Mouse (Mus musculus) limb, embryonic 11.5 days (tissue): Measurements from ENCODE around the gene Lce1m. TPM values are rescaled to one million over a fixed set of nuclear protein-coding genes. Genes with fewer than 3 reads are reported as not detected.

Experiments
- polyA plus RNA-seq: library from polyadenylated mRNA; unstranded; fragments of >200 nt; fragmentation: Nextera tagmentation; extraction: Ambion mirVana; gene quantifications from 2 replicates; pipeline ENCODE4 v1.2.1, GENCODE M21; 2014

The Lce1m gene
- polyA plus RNA-seq, 1 experiment from 2014 or later: not detected

Other genes with a start within 250 kb of the Lce1m start
- gene Lce1i, start 240.2 kb downstream of the Lce1m start, polyA plus RNA-seq: not detected in 2 replicates
- gene Lce1j, start 228.5 kb downstream of the Lce1m start, polyA plus RNA-seq: not detected in 2 replicates
- gene Lce1k, start 211.2 kb downstream of the Lce1m start, polyA plus RNA-seq: not detected in 2 replicates
- not detected in 2 replicates for gene Kprp, start 191.8 kb downstream of the Lce1m start, polyA plus RNA-seq
- gene Lce1l, start 167.8 kb downstream of the Lce1m start, polyA plus RNA-seq: not detected in 2 replicates
- gene 2310050C09Rik, start 148.8 kb downstream of the Lce1m start, polyA plus RNA-seq: not detected in 2 replicates
- gene Lce3a, start 92.8 kb downstream of the Lce1m start, polyA plus RNA-seq: not detected in 2 replicates
- gene Lce3b, start 86.1 kb downstream of the Lce1m start, polyA plus RNA-seq: not detected in 2 replicates
- not detected in 2 replicates for gene Lce3c, start 74.6 kb downstream of the Lce1m start, polyA plus RNA-seq
- not detected in 2 replicates for gene Lce3d, start 61.7 kb downstream of the Lce1m start, polyA plus RNA-seq
- gene Lce3e, start 52.0 kb downstream of the Lce1m start, polyA plus RNA-seq: not detected in 2 replicates
- gene Lce3f, start 26.8 kb downstream of the Lce1m start, polyA plus RNA-seq: not detected in 2 replicates
- not detected in 2 replicates for gene Crct1, start 3.4 kb downstream of the Lce1m start, polyA plus RNA-seq
- gene Gm4858, start 49.8 kb upstream of the Lce1m start, polyA plus RNA-seq: not detected in 2 replicates
- not detected in 2 replicates for gene Crnn, start 125.7 kb upstream of the Lce1m start, polyA plus RNA-seq
- gene Flg2, start 178.2 kb upstream of the Lce1m start, polyA plus RNA-seq: not detected in 2 replicates